Mouse (Mus musculus) heart, adult 8-10 months (tissue): ENCODE data around the gene Saa3. TPM values are rescaled to one million over a fixed set of nuclear protein-coding genes. Genes with fewer than 3 reads are reported as not detected.
"Not testable (repeated sequence)": the region's sequence is repeated elsewhere in the genome, so short reads cannot be mapped to it uniquely, and the experiment has no call there.

Experiments used
- DNase-seq: peaks from one replicate; pipeline ENCODE4 v3.0.0; 2022; ENCODE audit warnings: low spot score
- total RNA-seq, 4 experiments: library from RNA; stranded (reverse); gene quantifications; 2 replicates each; pipeline ENCODE4 v1.2.4; 2022

Saa3 gene
- total RNA-seq, 4 experiments from 2014 or later, result 0.63 to 9.2 (median 2.1) TPM; not detected in 1

DNA sequence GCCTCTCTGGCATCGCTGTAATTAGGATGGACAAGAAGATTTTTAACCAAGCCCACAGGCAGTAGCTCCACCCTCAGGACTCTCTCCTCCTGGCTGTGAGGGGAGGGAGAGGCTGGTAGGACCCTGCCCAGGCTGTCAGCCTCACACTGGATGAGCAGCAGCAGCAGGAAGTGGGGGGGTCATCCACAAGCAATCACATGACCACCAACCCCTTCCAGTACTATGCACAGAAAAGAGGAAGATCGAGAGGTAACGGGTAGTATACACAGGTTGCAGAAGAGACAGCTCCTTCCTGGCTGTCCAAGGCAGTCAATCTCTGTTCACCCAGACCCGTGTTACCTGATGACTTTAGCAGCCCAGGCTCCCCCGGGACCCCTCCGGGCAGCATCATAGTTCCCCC, 3.2 kb downstream of the Saa3 start:
- no peak for DNase-seq

- DNase-seq, result peak; percentile 68
Observed at GRCm38 (mm10) chr7:46710390-46710844, 5.1 kb downstream of the Saa3 start, which contains the start of gene Saal1. Gene Saal1, minus strand, starts transcription at chr7:46710680.

GRCm38 (mm10) chr7:46700521-46701025, 14.9 kb downstream of the Saa3 start:
- no peak for DNase-seq

GRCm38 (mm10) chr7:46696754-46697153, 18.7 kb downstream of the Saa3 start:
- DNase-seq, result no peak

DNA sequence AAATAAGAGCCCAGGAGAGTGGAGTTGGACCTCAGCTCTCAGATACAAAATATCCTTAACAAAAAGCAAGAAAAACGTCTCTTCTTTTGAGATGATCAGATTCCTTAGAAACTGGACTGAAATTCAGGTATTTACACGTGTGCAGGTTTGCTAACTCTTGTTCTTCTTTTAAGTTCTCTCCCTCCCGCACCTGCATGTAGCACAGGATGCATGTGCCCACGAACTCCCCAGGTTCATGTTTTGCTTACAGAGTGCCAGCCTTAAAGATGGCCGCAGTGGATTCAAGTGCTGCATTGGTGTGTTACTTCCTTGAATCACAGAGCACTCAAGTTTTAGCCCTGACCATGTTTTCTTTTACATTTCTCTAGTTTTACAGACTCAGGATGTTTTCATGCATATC, 28.7 kb downstream of the Saa3 start:
- no peak for DNase-seq

- DNase-seq, result no peak
Observed at GRCm38 (mm10) chr7:46680732-46681131, 34.8 kb downstream of the Saa3 start.

DNA sequence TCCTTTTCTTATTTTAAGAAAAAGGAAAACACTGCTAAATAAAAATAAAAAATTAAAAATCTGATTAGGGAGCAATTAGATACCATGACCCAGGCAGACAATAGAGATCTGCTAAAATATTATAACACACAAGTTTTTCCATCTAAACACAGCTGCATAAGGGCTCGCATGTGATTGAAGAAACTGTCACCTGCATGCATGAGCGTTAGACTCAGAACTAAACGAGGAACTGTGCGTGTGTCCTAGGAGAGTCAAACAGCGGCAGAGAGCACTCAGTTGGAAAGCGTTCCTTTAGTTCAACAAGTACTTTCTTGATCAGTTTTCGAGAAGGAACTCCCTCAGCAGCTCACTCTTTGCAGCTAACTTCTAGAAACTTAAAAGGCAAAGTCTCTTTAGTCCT, 36.5 kb downstream of the Saa3 start:
- DNase-seq, result not testable (repeated sequence)

DNA sequence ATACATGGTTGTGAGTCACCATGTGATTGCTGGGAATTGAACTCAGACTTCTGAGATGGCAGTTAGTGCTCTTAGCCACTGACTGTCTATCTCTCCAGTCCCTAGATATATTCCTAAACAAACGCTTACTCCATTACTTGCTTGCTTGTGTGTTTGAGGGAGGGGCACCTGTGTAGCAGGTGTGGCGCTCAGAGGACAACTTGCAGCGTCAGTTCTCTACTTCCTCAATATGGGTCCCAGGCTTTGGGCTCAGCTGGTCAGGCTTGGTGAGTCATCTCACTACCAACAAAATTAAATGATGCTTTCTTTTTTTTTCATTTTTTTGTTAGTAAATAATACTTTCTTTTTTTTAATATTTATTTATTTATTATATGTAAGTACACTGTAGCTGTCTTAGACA, 37.1 kb downstream of the Saa3 start:
- DNase-seq, result no peak

- DNase-seq, result no peak
Observed at GRCm38 (mm10) chr7:46676808-46677360, 38.6 kb downstream of the Saa3 start.

DNA sequence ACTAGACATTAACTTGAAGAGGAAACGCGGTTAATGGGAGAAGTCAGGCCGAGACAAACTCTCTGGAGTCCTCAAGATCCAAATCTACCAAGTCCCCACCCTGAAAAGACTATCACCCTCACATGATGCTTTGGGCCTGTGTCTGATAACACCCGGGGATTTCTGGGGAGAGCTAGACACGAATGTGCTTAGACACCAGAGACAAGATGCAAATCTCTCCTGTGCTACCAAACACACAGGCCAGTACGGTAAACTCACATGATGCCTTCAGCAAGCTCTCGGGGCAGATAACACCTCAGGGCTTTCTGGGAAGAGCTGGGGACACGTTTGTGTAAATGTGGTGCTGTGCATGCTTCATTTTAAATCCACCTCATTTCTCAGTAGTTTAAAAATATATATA, 39.6 kb downstream of the Saa3 start:
- DNase-seq, result no peak

DNA sequence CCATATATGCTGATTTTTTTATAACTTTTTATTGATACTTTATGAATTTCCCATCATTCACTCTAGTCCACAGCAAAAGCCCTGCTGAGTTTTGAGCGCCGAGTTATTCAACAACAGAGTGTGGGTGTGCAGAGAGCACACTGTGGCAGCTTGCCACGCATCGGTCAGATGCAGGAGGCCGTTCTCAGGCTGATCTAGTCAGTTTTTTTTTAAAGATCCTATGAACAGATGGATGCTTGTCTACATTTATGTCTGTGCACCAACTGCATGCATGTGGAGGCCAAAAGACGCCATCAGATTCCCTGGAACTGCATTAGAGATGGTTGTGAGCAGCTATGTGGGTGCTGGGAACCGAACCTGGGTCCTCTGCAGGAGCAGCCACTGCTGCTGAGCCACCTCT, 40.4 kb downstream of the Saa3 start:
- DNase-seq, result no peak

- DNase-seq, result no peak
Observed at GRCm38 (mm10) chr7:46672160-46672672, 43.3 kb downstream of the Saa3 start, which contains the start of gene Tph1. Gene Tph1, minus strand, starts transcription at chr7:46672537.

GRCm38 (mm10) chr7:46667256-46667655, 48.2 kb downstream of the Saa3 start:
- no peak for DNase-seq

GRCm38 (mm10) chr7:46665236-46665635, 50.3 kb downstream of the Saa3 start:
- DNase-seq, result no peak

Other genes with a start within 250 kb of the Saa3 start
- gene Sergef, start 75.9 kb downstream of the Saa3 start, total RNA-seq, result 1 to 10 TPM; 3.9 to 6.9 (median 5.0) TPM
- not detected for gene Tph1, start 43.2 kb downstream of the Saa3 start, total RNA-seq
- gene Saal1, start 5.0 kb downstream of the Saa3 start, total RNA-seq, result 1 to 10 TPM; 3.6 to 4.5 (median 3.9) TPM
- not detected for gene Saa4, start 16.9 kb upstream of the Saa3 start, total RNA-seq
- not detected for gene Saa1, start 27.3 kb upstream of the Saa3 start, total RNA-seq
- not detected for gene Saa2, start 36.1 kb upstream of the Saa3 start, total RNA-seq
- 10 to 100 TPM in 1 of 4 experiments, 1 to 10 TPM in 3; 8.0 to 10.3 (median 9.4) TPM for gene Hps5, start 80.4 kb upstream of the Saa3 start, total RNA-seq
- 10 to 100 TPM; 13.7 to 18.5 (median 15.9) TPM for gene Gtf2h1, start 80.4 kb upstream of the Saa3 start, total RNA-seq
- gene Ldha, start 125.8 kb upstream of the Saa3 start, total RNA-seq, result 100 to 1,000 TPM; 719 to 878 (median 816) TPM
- not detected for gene Ldhc, start 145.5 kb upstream of the Saa3 start, total RNA-seq
- 10 to 100 TPM; 57.8 to 72.1 (median 60.1) TPM for gene Tsg101, start 204.3 kb upstream of the Saa3 start, total RNA-seq
- 10 to 100 TPM; 10.1 to 14.9 (median 12.7) TPM for gene Uevld, start 242.8 kb upstream of the Saa3 start, total RNA-seq